In the genomic region with DNA sequence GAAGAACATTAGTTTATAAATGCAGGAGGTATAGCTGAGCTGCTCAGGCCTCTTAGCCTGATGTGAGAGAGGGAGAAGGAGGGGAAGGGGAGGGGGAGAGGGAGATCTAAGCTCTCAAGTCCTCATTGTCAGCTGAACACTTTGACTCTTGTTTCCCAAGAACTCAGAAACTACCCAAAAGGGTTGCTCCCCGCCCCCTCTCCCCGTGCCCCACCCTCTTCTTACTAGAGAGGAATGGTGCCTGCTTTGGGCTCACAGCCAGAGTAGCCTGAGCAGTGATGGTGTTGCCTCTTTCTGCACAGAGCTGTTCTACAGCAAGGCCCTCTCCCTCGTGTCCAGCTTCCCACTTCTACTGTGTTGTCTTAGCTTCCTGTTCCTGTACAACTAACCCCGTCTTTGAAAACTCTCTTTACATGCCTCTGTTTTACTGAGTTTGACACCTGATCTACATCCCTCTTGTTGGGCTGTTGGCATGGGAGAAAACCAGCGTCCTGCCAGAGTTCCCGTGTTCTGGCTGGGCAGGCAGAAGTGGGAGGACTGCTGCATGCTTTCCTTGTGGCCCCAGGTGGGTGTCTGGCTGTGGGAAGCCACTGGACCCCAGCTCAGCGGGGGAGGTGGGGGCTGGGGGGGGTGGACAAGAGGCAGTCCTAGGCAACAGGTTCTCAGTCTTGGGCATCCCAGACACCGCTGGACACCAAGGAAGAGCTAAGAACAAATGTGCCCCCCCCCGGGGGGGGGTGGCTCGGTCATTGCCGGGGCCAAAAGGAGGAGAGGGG, we compare ENCODE assay signal across 14 mouse cellular contexts. TPM values are rescaled to one million over a fixed set of nuclear protein-coding genes. Genes with fewer than 3 reads are reported as not detected.
DNase-seq lines count a peak whose midpoint lies in the region; ATAC-seq and TF ChIP-seq lines count a peak whose summit lies in the region.
"Had no signal": no experiment of that assay in that cellular context is flagged by ENCODE, and none has a peak within 500 bp of the region (broad histone marks: within the 10 kb centered on the region; RNA-seq: fewer than 3 reads in every experiment).

No protein-coding gene starts in this region.

- DNase-seq in hindbrain, embryonic 10.5 days (ENCODE audit: low spot score), result no peak
- DNase-seq in ES-CJ7 (ENCODE audit: low read depth, low spot score), result peak; percentile 9
- peak; percentile 20 for DNase-seq in lung, postnatal 36 days
- DNase-seq in left cerebral cortex, adult 2 months (ENCODE audit: extremely low spot score in 1 of 2, low spot score in 2 of 2), result no peak
- DNase-seq in natural killer cell, adult 2 months (ENCODE audit: low spot score in 2 of 2), result no peak
- no peak for DNase-seq in cerebellum, postnatal 36 days
- DNase-seq: adrenal gland, postnatal 36 days; cerebellum, adult 18-20 months; heart, adult 2 months had no signal

- H3K9ac ChIP-seq in hindbrain, embryonic 13.5 days, result no peak overlapping the region
- no peak overlapping the region for H3K9ac ChIP-seq in embryonic facial prominence, embryonic 13.5 days

- H3K9me3 ChIP-seq in hindbrain, embryonic 10.5 days, result no peaks in the 10 kb centered on the region
- H3K9me3 ChIP-seq in hindbrain, embryonic 13.5 days, result no peaks in the 10 kb centered on the region
- 0 out of 2 replicates have a peak, but pooled peaks cover 4% of the 10 kb centered on the region for H3K9me3 ChIP-seq in embryonic facial prominence, embryonic 13.5 days

- H3K4me2 ChIP-seq in hindbrain, embryonic 13.5 days, result no peak overlapping the region
- H3K4me2 ChIP-seq in embryonic facial prominence, embryonic 13.5 days, result no peak overlapping the region

- H3K4me3 ChIP-seq in hindbrain, embryonic 10.5 days, result no peak overlapping the region
- no peak overlapping the region for H3K4me3 ChIP-seq in hindbrain, embryonic 13.5 days
- no peak overlapping the region for H3K4me3 ChIP-seq in embryonic facial prominence, embryonic 13.5 days
- H3K4me3 ChIP-seq in left cerebral cortex, adult 2 months, result no peak overlapping the region
- H3K4me3 ChIP-seq: heart, adult 2 months had no signal

- no peaks in the 10 kb centered on the region for H3K36me3 ChIP-seq in hindbrain, embryonic 10.5 days
- H3K36me3 ChIP-seq in hindbrain, embryonic 13.5 days, result no peaks in the 10 kb centered on the region
- no peaks in the 10 kb centered on the region for H3K36me3 ChIP-seq in embryonic facial prominence, embryonic 13.5 days

- TF ChIP-seq CTCF in left cerebral cortex, adult 2 months (IDR thresholded peaks at IDR 0.05), result no peak

- no peaks in the 10 kb centered on the region for H3K27me3 ChIP-seq in hindbrain, embryonic 10.5 days (ENCODE audit: insufficient read depth, poor library complexity, severe bottlenecking)
- no peaks in the 10 kb centered on the region for H3K27me3 ChIP-seq in hindbrain, embryonic 13.5 days
- no peaks in the 10 kb centered on the region for H3K27me3 ChIP-seq in embryonic facial prominence, embryonic 13.5 days

- intact Hi-C loops in left cerebral cortex, adult 2 months (cut with DNase I), result no loop called here

- ATAC-seq in hindbrain, embryonic 13.5 days (ENCODE audit: low FRiP score), result no peak
- 0 out of 2 replicates have a peak, but pooled peaks have one; percentile 62 for ATAC-seq in embryonic facial prominence, embryonic 13.5 days (ENCODE audit: insufficient number of reproducible peaks, insufficient read depth, low FRiP score, low TSS enrichment, low read depth)

- peak overlapping the region; percentile 8 for H3K27ac ChIP-seq in hindbrain, embryonic 10.5 days
- H3K27ac ChIP-seq in hindbrain, embryonic 13.5 days, result no peak overlapping the region
- H3K27ac ChIP-seq in embryonic facial prominence, embryonic 13.5 days, result peak overlapping the region; percentile 39
- H3K27ac ChIP-seq in left cerebral cortex, adult 2 months, result no peak overlapping the region
- H3K27ac ChIP-seq: heart, adult 2 months had no signal

- 63% methylated on average over 11 of the region's 11 CpGs for WGBS in hindbrain, embryonic 10.5 days
- 59% methylated on average over 11 of the region's 11 CpGs for whole genome bisulfite sequencing in hindbrain, embryonic 13.5 days
- WGBS in embryonic facial prominence, embryonic 13.5 days, result 48% methylated on average over 11 of the region's 11 CpGs

- peaks cover 15% of the 10 kb centered on the region for H3K4me1 ChIP-seq in hindbrain, embryonic 10.5 days (replicated peaks)
- 0 out of 2 replicates have a peak, but pooled peaks cover 5% of the 10 kb centered on the region for H3K4me1 ChIP-seq in hindbrain, embryonic 13.5 days (replicated peaks)
- peaks cover 13% of the 10 kb centered on the region for H3K4me1 ChIP-seq in embryonic facial prominence, embryonic 13.5 days

RNA-seq across cellular contexts. Expression of gene Hmgcs2, which starts 6.4 kb away (rescaled TPM):
- polyA plus RNA-seq in hindbrain, embryonic 10.5 days (2016; fragmentation: Nextera tagmentation; extraction: Ambion mirVana), result 2.2 and 3.8 TPM in 2 replicates
- polyA plus RNA-seq in hindbrain, embryonic 13.5 days (2015; fragmentation: Nextera tagmentation; extraction: Ambion mirVana), result 15.6 and 16.6 TPM in 2 replicates
- 2.6 and 6.4 TPM in 2 replicates for polyA plus RNA-seq in embryonic facial prominence, embryonic 13.5 days (2015; fragmentation: Nextera tagmentation; extraction: Ambion mirVana)
- total RNA-seq in left cerebral cortex, adult 2 months (2021), result 1 to 10 TPM; 6.3 to 6.4 TPM

RNA-seq across cellular contexts. Expression of gene Reg4, which starts 51.9 kb away (rescaled TPM):
- not detected in 2 replicates for polyA plus RNA-seq in hindbrain, embryonic 10.5 days (2016; fragmentation: Nextera tagmentation; extraction: Ambion mirVana)
- not detected in 2 replicates for polyA plus RNA-seq in hindbrain, embryonic 13.5 days (2015; fragmentation: Nextera tagmentation; extraction: Ambion mirVana)
- not detected in 2 replicates for polyA plus RNA-seq in embryonic facial prominence, embryonic 13.5 days (2015; fragmentation: Nextera tagmentation; extraction: Ambion mirVana)
- not detected for total RNA-seq in left cerebral cortex, adult 2 months (2021)
- total RNA-seq: adrenal gland, postnatal 36 days; heart, adult 2 months; layer of hippocampus, postnatal 25 days had no signal
- polyA plus RNA-seq: heart, adult 2 months; liver, adult 2 months; urinary bladder, adult 2 months had no signal

Comparison
In these comparisons a context has a peak if more than half of its experiments do, and no peak if none do; other contexts are left out.
1. H3K27ac ChIP-seq: peak in hindbrain, embryonic 10.5 days (single experiment) and embryonic facial prominence, embryonic 13.5 days (single experiment); none in hindbrain, embryonic 13.5 days (single experiment) and left cerebral cortex, adult 2 months (single experiment).
2. DNase-seq: peak in ES-CJ7 (single experiment) and lung, postnatal 36 days (single experiment); none in hindbrain, embryonic 10.5 days (single experiment), left cerebral cortex, adult 2 months (0 of 2), natural killer cell, adult 2 months (0 of 2) and cerebellum, postnatal 36 days (0 of 2).